Mouse (Mus musculus): Measurements from ENCODE around the gene Ptgir. TPM values are rescaled to one million over a fixed set of nuclear protein-coding genes. Genes with fewer than 3 reads are reported as not detected.

Ptgir gene
- polyA plus RNA-seq, 1 experiment from 2014 or later = 2.3 TPM

DNA sequence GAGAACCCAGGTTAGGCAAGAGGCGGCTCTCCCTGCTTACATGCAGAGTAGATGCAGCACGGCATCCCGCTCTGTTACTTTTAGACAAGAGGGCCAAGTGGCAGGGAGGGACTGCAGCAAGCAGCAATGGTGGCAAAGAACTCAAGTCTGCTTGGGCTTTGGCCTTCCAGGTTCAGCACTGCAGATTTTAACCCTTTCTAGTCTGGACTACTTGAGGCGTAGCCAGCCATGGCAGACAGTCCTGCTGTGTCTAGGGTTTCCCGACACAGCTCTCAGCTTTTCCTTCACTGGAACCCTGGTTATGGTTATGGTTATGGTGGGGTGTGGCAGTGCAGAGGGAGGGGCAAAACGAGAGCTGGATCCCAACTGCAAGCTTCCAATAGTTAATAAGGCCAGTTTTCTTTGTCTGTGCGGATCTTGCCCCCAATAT lies 13.9 kb downstream of the Ptgir start:
- no peak for ATAC-seq (replicated peaks; ENCODE audit: low FRiP score, low TSS enrichment, low read depth)
- Histone ChIP-seq H3K4me3 (ENCODE audit: low read depth, low read length) (no peak overlapping the region), H3K4me2 (ENCODE audit: low read length) (no peak overlapping the region), H3K27ac (ENCODE audit: low read depth) (no peak overlapping the region), H3K36me3 (ENCODE audit: control insufficient read depth, insufficient read depth, low read length) (peaks cover 49% of the 10 kb centered on the region), H3K9ac (ENCODE audit: low read length) (no peak overlapping the region), H3K4me1 (replicated peaks; ENCODE audit: control insufficient read depth, insufficient read depth, low read length) (peaks cover 30% of the 10 kb centered on the region), H3K27me3 (replicated peaks; ENCODE audit: control insufficient read depth, insufficient read depth, low read length) (no peaks in the 10 kb centered on the region), H3K9me3 (ENCODE audit: control insufficient read depth, low read length) (no peaks in the 10 kb centered on the region)
- no peak for DNase-seq (ENCODE audit: low spot score)
- WGBS = 77% methylated on average over 7 of the region's 7 CpGs

DNA sequence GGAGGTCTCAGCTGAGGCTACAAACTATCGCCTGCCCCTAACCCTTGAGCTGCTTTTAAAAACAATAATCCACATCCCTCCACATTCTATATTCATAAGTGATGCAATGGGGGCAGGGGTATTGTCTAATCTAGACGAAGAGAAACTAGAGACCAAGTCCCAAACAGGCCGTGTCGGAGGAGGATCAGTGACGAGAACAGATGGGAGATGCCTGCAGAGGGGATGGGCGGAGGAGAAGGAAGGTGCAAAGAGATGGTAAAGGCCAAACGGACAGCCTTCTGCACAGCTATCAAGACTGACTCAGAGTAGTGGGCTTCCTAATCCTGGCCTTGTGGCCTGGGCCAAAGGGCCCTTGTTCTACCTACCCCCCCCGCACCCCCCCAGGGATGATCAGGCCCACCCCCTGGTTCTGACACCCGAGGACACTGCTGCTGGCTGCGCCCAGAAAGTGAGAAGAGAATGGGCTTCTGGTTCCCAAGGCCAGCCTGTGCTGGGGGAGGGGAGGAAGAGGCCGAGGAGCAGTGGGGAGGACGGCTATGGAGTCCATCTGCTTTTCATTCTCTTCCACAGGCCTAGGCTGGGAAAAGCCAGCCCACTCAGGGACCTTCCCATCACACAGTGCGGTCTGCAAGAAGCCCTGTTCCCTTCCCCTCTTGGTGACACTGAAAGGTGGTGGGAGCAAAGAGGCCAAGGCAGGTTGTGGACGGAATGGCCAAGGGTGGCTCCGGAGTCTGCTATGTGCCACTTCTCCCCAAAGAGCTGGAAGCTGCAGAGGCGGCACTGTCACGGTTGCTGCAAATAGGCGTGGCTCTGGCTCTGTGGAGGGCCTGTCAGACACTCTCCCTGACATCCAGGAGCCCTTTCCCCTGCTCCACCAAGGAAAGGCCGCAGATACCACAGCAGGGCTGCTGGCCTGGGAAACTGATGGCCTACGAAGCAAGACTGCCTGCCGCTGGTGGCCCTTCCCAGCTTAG lies 14.8 kb downstream of the Ptgir start:
- Histone ChIP-seq H3K9me3 (ENCODE audit: control insufficient read depth, low read length) (no peaks in the 10 kb centered on the region), H3K9ac (ENCODE audit: low read length) (peak overlapping the region; percentile 94; the same call in 1 of the 2 replicates), H3K27me3 (replicated peaks; ENCODE audit: control insufficient read depth, insufficient read depth, low read length) (no peaks in the 10 kb centered on the region), H3K4me3 (ENCODE audit: low read depth, low read length) (peak overlapping the region; percentile 99), H3K36me3 (ENCODE audit: control insufficient read depth, insufficient read depth, low read length) (peaks cover 39% of the 10 kb centered on the region), H3K4me2 (ENCODE audit: low read length) (peak overlapping the region; percentile 94), H3K4me1 (replicated peaks; ENCODE audit: control insufficient read depth, insufficient read depth, low read length) (peaks cover 30% of the 10 kb centered on the region), H3K27ac (ENCODE audit: low read depth) (peak overlapping the region; percentile 76)
- ATAC-seq (replicated peaks; ENCODE audit: low FRiP score, low TSS enrichment, low read depth) = no peak
- DNase-seq (ENCODE audit: low spot score) = no peak
- WGBS = 40% methylated on average over 21 of the region's 21 CpGs

DNA sequence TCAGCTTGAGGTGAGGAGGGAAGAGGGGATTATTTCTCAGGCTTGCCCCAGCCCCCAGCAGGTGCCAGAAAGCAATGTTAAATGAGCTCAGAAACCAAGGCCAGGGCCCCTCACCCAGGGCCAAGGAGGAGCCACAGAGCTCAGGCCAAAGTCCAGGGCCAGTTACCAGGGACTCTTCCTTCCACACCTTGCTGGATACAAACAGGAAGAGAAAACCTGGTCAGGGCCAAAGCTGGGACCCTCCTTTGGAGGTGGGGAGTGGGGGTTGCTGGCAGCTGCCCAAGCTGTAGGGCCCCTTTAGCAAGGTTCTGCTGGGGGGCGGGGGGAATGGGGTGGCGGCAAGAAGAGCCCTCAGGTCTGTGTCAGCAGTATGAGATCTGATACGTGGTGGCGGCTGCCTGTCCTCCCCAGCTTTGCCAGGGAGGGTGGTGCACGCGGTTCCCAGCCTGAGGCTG lies 15.6 kb downstream of the Ptgir start:
- peak; percentile 67 for DNase-seq (ENCODE audit: low spot score)
- no peaks in the 10 kb centered on the region for H3K27me3 ChIP-seq (replicated peaks; ENCODE audit: control insufficient read depth, insufficient read depth, low read length)
- peak overlapping the region; percentile 94 for H3K9ac ChIP-seq (ENCODE audit: low read length)
- peak overlapping the region; percentile 94 for H3K4me2 ChIP-seq (ENCODE audit: low read length)
- peaks cover 30% of the 10 kb centered on the region for H3K4me1 ChIP-seq (replicated peaks; ENCODE audit: control insufficient read depth, insufficient read depth, low read length)
- H3K9me3 ChIP-seq (ENCODE audit: control insufficient read depth, low read length) = no peaks in the 10 kb centered on the region
- ATAC-seq (replicated peaks; ENCODE audit: low FRiP score, low TSS enrichment, low read depth) = no peak
- H3K27ac ChIP-seq (ENCODE audit: low read depth) = peak overlapping the region; percentile 76
- H3K36me3 ChIP-seq (ENCODE audit: control insufficient read depth, insufficient read depth, low read length) = peaks cover 31% of the 10 kb centered on the region
- peak overlapping the region; percentile 99 for H3K4me3 ChIP-seq (ENCODE audit: low read depth, low read length)
- 31% methylated on average over 6 of the region's 6 CpGs for WGBS

DNA sequence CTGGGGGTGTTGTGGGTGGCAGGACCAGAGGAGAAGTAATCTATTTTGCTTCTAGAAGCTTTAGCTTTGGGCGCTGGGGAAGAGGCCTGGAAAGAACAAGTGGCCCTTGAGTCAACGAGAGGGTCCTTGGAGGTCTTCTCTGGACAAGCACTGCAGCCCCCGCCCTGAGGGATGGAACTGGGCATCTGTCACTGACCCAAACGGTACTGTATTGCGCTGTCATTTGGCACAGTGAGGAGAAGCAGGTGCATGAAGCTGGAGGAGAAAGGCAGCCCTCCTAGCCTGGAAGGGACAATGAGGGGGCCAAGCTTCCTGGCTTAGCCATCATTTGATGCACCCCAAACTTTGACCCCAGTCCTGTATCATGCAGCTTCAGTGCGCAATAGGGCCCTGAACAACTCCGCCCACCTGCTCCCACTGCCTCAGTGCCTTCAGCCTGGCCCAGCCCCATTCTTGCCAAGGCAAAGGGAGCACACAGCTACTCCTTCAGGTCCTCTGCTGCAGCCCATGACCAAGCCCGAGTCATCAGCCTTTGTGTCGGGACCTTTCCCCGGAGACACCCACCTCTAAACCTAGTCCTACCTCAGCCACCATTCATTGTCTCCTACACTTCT lies 16.2 kb downstream of the Ptgir start:
- peak overlapping the region; percentile 98; the same call in 1 of the 2 replicates for H3K27ac ChIP-seq (ENCODE audit: low read depth)
- no peaks in the 10 kb centered on the region for H3K9me3 ChIP-seq (ENCODE audit: control insufficient read depth, low read length)
- ATAC-seq (replicated peaks; ENCODE audit: low FRiP score, low TSS enrichment, low read depth) (no peak), DNase-seq (ENCODE audit: low spot score) (no peak)
- no peaks in the 10 kb centered on the region for H3K27me3 ChIP-seq (replicated peaks; ENCODE audit: control insufficient read depth, insufficient read depth, low read length)
- peaks cover 30% of the 10 kb centered on the region for H3K4me1 ChIP-seq (replicated peaks; ENCODE audit: control insufficient read depth, insufficient read depth, low read length)
- WGBS = 39% methylated on average over 10 of the region's 10 CpGs
- H3K4me3 ChIP-seq (ENCODE audit: low read depth, low read length) = peak overlapping the region; percentile 99
- peak overlapping the region; percentile 94 for H3K9ac ChIP-seq (ENCODE audit: low read length)
- peaks cover 26% of the 10 kb centered on the region for H3K36me3 ChIP-seq (ENCODE audit: control insufficient read depth, insufficient read depth, low read length)
- H3K4me2 ChIP-seq (ENCODE audit: low read length) = peak overlapping the region; percentile 94

DNA sequence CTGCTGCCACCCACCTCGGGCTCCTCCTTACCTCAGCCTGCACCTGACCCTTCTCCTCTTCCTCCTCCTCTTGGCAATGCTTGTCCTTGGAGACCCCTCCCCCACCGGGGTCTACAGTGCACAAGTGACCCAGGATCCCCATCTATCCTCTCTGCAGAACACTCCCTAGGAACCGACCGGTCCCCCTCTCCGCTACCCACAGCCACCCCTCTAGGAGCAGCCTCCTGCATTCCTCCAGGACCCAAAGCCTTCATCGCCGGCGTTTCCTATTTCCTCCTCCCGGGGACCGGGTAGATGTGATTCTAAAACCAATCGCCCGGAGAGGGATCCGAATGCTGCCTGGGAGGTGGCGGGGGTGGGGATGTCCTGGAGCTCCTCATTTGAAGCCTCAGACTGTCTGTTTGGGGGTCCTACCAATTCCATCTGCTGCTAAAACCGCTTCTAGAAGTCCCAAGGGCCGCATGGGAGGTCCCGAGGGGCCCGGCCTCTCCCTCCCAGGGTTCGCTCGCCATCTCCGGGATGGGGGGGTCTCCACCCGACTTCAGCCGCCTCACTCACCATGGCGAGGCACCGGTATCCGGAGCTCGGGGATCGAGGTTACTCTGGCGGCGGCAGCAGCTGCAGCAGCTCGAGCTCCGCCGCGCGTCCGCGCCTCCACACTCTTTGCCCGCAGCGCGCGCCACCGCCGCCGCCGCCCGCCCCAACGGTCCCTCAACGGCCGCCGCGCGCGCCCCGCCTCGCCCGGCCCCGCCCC lies 17.2 kb downstream of the Ptgir start:
- Histone ChIP-seq H3K27ac (ENCODE audit: low read depth) (peak overlapping the region; percentile 98), H3K4me2 (ENCODE audit: low read length) (peak overlapping the region; percentile 94), H3K36me3 (ENCODE audit: control insufficient read depth, insufficient read depth, low read length) (peaks cover 16% of the 10 kb centered on the region), H3K4me1 (replicated peaks; ENCODE audit: control insufficient read depth, insufficient read depth, low read length) (peaks cover 30% of the 10 kb centered on the region), H3K27me3 (replicated peaks; ENCODE audit: control insufficient read depth, insufficient read depth, low read length) (no peaks in the 10 kb centered on the region), H3K9ac (ENCODE audit: low read length) (peak overlapping the region; percentile 94), H3K4me3 (ENCODE audit: low read depth, low read length) (peak overlapping the region; percentile 99), H3K9me3 (ENCODE audit: control insufficient read depth, low read length) (no peaks in the 10 kb centered on the region)
- 0% methylated on average over 42 of the region's 57 CpGs for WGBS
- DNase-seq (ENCODE audit: low spot score) (peak; percentile 84), ATAC-seq (replicated peaks; ENCODE audit: low FRiP score, low TSS enrichment, low read depth) (no peak)

DNA sequence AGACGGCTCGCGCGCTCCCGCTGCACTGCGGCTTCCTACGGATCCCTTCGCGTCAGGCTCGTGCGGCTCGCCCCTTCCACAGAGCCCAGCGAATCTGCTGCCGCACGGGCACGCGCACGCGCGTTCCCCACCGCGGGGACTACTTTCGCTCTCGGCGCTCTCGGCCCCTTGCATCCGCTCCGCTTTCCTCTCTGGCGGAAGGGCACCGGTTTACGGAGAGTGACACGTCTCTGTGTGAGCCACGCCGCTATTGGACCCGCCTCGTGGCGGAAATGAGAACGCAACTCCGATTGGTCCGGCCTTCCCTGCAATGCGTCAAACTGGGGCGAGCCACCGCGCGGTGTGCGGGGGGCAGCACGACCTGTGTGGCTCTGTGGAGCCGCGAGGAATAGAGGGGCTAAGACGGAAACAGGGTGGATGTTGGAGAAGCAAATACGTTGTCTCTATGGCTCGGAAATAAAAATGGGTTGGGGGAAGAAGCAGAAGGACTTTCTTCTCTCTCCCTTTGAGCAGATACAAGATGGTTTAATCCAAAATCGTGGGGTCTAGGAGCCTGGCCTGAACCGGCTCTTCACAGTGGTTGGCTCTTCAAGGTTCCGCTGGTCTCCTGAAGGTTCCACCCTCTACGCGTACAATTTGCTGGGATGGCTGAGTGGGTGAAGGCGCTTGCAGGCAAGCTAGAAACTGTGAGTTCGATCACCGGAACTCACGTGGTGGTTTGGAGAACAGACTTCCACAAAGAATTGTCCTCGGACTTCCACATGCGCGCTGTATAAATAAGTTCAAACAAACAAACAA lies 17.9 kb downstream of the Ptgir start, which contains the start of gene Calm3:
TSS of gene Calm3 (minus strand) at position 78 of the 798 bp plus-strand sequence.
- peak within 1 kb of the TSS; percentile 99 for H3K4me3 ChIP-seq (ENCODE audit: low read depth, low read length)
- peak within 1 kb of the TSS; percentile 94 for H3K9ac ChIP-seq (ENCODE audit: low read length)
- peak; percentile 100 for DNase-seq (ENCODE audit: low spot score)
- H3K27me3 ChIP-seq (replicated peaks; ENCODE audit: control insufficient read depth, insufficient read depth, low read length) = no peaks in the 10 kb centered on the region
- peak within 1 kb of the TSS; percentile 94 for H3K4me2 ChIP-seq (ENCODE audit: low read length)
- 2% methylated on average over 64 of the region's 64 CpGs for WGBS
- peak within 1 kb of the TSS; percentile 98 for H3K27ac ChIP-seq (ENCODE audit: low read depth)
- peak; percentile 93 for ATAC-seq (replicated peaks; ENCODE audit: low FRiP score, low TSS enrichment, low read depth)
- H3K9me3 ChIP-seq (ENCODE audit: control insufficient read depth, low read length) = no peaks in the 10 kb centered on the region
- peaks cover 8% of the 10 kb centered on the region for H3K36me3 ChIP-seq (ENCODE audit: control insufficient read depth, insufficient read depth, low read length)
- H3K4me1 ChIP-seq (replicated peaks; ENCODE audit: control insufficient read depth, insufficient read depth, low read length) = peaks cover 30% of the 10 kb centered on the region

DNA sequence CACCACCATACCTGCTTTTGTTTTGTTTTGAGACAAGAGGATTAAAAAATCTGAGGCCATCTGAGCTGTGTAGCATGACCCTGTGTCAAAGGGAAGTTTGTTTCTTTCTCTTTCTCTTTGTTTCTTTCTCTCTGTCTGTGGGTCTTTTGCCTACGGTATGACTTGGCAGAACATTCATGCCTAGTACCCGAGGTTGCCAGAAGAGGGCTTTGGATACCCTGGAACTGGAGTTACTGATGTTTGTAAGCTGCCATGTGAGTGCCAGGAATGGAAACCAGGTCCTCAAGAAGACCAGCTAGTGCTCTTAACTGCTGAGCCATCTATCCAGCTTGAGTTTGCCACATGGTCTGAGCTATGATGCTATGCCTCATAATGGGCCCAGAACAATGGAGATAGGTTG lies 22.1 kb downstream of the Ptgir start:
- no peaks in the 10 kb centered on the region for H3K27me3 ChIP-seq (replicated peaks; ENCODE audit: control insufficient read depth, insufficient read depth, low read length)
- no peaks in the 10 kb centered on the region for H3K4me1 ChIP-seq (replicated peaks; ENCODE audit: control insufficient read depth, insufficient read depth, low read length)
- no peaks in the 10 kb centered on the region for H3K36me3 ChIP-seq (ENCODE audit: control insufficient read depth, insufficient read depth, low read length)
- no peak overlapping the region for H3K4me3 ChIP-seq (ENCODE audit: low read depth, low read length)
- no peak overlapping the region for H3K4me2 ChIP-seq (ENCODE audit: low read length)
- DNase-seq (ENCODE audit: low spot score) (no peak), ATAC-seq (replicated peaks; ENCODE audit: low FRiP score, low TSS enrichment, low read depth) (no peak)
- no peak overlapping the region for H3K9ac ChIP-seq (ENCODE audit: low read length)
- WGBS = 50% methylated on average over 2 of the region's 2 CpGs
- H3K27ac ChIP-seq (ENCODE audit: low read depth) = no peak overlapping the region
- H3K9me3 ChIP-seq (ENCODE audit: control insufficient read depth, low read length) = no peaks in the 10 kb centered on the region
